Mouse (Mus musculus) kidney, postnatal 25 days (tissue): ENCODE measurements at regions not wholly inside any gene's neighbourhood (a gene's known extent, or its start where the extent isn't known, plus 50 kb on each side); places are given as distances from the start of the nearest gene placed in this dataset.

ENCODE experiments used
- DNase-seq, 2 experiments: peaks; one replicate each; pipeline ENCODE4 v3.0.0; 2021; ENCODE audit warnings: mixed read lengths in 2 of 2

DNA sequence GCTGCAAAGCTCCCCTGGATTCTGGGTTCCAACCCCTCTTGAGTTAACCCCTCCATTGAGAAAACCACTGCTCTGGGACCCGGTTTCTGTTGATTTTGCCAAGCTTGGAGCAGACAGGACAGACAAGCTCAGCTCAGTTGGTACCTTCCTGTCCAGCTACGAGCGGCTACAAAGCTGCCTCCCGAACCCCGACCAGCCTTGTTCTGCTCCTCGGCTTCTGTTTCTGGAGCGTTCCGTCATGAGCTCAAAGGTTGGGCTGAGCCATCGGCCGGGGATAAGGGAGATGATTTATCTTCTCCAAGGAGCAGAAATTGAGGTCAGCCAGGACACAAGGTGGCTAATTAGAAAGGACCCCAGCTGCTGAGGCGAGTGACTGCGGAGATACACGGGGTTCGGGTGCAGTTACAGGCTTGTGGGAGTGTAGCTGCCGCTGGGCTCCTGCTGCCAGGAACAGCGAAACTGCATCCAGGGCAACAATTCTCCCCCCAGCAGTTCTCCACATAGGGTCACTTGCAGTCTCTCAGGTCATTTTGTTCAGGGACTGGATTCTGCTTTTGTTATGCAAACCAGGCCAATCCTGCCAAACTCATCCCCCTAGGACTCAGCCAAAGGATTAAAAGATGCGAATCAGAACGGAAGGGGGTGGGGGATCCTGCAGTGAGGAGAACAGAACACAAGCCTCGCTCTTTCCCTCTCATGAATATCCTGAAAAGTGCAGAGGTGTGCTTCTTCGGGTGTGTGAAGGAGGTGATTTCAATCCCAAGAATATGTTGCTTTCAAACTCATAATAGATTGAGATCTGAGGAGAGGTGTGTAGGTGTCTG is 50.0 kb upstream of the Tmem132d start:
- no peak for DNase-seq
